Mouse (Mus musculus): ENCODE results near the gene Bmt2.

The Bmt2 gene

GRCm38 (mm10) chr6:13630607-13631006, 47.2 kb downstream of the Bmt2 start:
- in situ Hi-C loops (cut with MboI, MseI), result loop anchor here in 1 of 2 experiments (25.0 kb wide), 1 partner anchor 568 kb away; the partner anchor contains the start of gene Tmem106b

DNA sequence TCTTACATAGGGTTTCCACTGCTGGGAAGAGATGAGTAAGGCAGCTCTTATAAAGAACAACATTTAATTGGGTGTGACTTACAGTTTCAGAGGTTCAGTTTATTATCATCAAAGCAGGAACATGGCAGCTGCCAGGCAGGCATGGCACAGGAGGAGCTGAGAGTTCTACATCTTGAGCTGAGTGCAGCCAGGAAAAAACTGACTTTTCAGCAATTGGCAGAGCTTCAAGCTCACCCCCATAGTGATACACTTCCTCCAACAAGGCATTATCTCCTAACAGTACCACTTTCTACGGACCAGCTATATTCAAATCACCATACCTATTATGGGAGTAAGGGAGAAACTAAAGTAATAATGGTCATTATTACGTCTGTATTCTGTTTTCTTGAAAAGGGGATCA, 58.1 kb downstream of the Bmt2 start:
- in situ Hi-C loops (cut with MboI, MseI), result no loop called here

- in situ Hi-C loops (cut with MboI, MseI), result no loop called here
These were observed 60.7 kb downstream of the Bmt2 start for GRCm38 (mm10) chr6:13617110-13617509.

DNA sequence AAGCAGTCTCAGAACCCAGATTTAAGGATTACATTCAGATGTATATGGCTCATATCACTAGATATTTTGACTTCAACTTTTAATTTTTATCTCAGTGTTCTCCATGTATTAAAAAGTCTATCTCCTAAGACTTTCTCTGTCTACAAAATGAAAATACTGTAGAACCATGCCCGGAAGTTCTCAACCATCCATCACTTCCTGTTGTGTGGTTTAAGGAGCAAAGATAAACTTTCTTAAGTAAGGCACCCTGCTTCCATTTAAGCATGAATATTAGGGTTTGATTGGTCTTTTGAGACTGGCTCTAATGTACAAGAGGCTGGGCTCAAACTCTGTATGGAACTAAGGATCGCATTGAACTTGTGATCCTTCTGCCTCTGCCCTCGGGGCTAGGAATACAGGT, 63.2 kb downstream of the Bmt2 start:
- in situ Hi-C loops (cut with MboI, MseI), result no loop called here

DNA sequence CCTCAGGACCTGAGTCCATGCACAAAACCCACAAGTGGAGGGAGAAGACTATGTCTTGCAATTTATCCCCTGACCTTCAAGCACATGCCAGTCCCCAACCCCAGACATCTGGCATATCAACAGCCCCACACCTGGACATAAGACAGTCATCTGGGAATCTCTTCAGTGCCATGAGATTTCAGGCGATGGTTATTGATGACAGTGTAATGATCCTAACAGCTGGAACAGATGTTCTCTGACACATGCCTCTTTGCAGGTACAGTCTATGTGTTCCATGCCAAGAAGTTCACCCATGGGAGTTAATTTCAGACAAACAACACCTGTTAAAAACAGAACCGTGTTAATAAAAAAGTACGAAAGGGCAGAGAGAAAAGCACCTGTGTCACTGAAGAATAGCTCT, 64.1 kb downstream of the Bmt2 start:
- in situ Hi-C loops (cut with MboI, MseI), result no loop called here

- in situ Hi-C loops (cut with MboI, MseI), result no loop called here
These were observed 66.9 kb downstream of the Bmt2 start for GRCm38 (mm10) chr6:13610869-13611268.

GRCm38 (mm10) chr6:13609353-13610140, 68.2 kb downstream of the Bmt2 start:
- in situ Hi-C loops (cut with MboI, MseI), result loop anchor here (5.0 kb wide), 1 partner anchor 68 kb away; the partner anchor contains the start of gene Bmt2 (in 2 of the 2)

DNA sequence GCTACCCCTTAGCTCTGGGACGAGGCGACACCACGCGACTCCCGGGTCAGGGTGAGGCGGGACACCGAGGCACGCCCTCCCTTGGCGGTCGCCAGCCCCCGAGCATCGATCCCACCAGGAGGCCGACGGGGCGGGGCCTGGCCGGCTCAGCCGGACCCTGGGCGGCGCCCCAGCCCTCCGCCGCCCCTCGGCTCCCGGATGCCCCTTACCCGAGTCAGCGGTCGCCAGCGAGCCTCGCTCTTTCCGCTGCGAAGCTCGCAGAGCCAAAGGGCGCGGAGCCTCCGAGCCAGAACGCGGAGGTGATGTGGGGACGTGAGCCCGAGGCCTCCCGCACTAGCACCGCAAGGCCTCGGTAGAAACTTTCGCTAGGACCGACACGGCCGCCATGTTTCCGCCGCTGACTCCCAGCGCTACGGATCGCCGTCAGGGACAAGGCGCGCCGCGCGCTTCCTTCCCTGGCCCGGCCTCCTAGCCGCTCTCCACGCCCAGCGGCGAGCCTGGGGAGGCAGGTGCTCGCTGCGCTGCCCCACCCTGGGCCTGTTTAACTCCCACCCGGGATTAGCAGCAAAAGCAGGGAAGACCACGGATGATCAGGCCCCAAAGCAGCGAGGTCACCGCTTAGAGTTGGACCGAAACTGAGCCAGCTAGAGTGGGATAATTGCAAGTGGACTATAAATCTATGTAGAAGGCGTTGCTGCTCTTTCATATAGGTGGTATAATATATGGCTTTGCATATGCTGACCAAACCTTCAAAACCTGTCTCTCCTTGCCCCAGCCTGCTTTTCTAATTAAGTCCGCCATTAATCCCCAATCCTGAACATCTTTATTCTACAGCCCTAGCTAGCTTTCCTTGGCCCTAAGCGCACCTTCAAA, 69.9 kb downstream of the Bmt2 start, which contains the start of gene Tmem168:
Gene Tmem168, minus strand, starts transcription at position 480 of the 873 bp plus-strand sequence.
- in situ Hi-C loops (cut with MboI, MseI), result loop anchor here (5.0 kb wide), 1 partner anchor 69 kb away; the partner anchor contains the start of gene Bmt2 (in 2 of the 2)

- in situ Hi-C loops (cut with MboI, MseI), result loop anchor here (5.0 kb wide), 1 partner anchor 70 kb away; the partner anchor contains the start of gene Bmt2 (in 2 of the 2)
These were observed 70.7 kb downstream of the Bmt2 start for GRCm38 (mm10) chr6:13606921-13607620.

DNA sequence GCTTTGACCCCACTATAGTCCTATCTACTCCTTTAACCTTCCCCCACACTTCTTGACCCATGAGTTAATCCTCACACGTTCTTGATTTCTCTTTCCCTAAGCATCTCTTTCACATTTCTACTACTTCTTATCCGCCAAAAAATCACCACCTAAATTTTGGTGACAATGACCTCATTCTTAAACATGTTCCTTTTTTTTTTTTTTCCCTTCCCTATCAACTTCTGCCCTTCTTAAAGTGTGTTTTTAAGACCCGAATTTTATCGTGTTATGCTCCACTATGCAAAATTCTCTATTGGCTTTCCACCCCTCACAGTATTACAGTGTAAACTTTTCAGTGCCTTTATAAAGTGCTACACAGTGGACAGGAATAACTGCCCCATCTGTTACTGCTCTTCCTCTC, 71.4 kb downstream of the Bmt2 start:
- in situ Hi-C loops (cut with MboI, MseI), result loop anchor here (5.0 kb wide), 1 partner anchor 71 kb away; the partner anchor contains the start of gene Bmt2 (in 2 of the 2)

GRCm38 (mm10) chr6:13603134-13603533, 74.6 kb downstream of the Bmt2 start:
- in situ Hi-C loops (cut with MboI, MseI), result loop anchor here in 1 of 2 experiments (5.0 kb wide), 1 partner anchor 269 kb away; the partner anchor contains the start of gene 2610001J05Rik

- in situ Hi-C loops (cut with MboI, MseI), result loop anchor here in 1 of 2 experiments (5.0 kb wide), 1 partner anchor 271 kb away; the partner anchor contains the start of gene 2610001J05Rik
These were observed 76.2 kb downstream of the Bmt2 start for GRCm38 (mm10) chr6:13601587-13601986.

DNA sequence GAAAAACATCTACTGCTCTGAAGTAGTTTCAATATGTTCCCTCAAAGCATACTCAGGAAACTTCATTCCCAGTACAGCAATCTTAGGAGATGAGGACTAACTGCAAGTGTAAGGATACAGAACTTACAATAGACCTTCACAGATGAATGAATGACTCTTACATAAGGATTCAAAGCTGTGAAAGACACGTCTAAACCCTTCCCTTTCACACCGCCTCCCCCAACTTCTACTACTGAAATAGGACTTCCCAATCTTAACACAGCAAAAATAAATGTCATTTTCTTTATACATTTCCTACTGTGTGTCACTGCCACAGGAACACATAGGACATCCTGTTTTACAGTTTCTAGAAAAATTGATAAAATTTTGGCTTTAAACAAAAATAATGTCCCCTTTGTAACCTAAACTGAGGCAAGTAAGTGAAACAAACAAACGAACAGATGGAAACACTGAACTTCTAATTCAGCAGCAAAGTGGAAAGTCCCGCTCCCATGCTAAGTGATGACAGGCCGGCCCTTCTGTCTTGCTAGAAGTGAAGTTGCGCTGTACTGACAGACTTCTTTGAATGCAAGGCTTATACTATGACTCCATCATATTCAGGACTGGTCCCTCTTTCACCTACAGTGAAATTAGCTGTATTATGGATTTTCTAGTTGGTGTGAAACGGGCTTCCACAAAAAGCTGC, 79.4 kb downstream of the Bmt2 start:
- in situ Hi-C loops (cut with MboI, MseI), result no loop called here

DNA sequence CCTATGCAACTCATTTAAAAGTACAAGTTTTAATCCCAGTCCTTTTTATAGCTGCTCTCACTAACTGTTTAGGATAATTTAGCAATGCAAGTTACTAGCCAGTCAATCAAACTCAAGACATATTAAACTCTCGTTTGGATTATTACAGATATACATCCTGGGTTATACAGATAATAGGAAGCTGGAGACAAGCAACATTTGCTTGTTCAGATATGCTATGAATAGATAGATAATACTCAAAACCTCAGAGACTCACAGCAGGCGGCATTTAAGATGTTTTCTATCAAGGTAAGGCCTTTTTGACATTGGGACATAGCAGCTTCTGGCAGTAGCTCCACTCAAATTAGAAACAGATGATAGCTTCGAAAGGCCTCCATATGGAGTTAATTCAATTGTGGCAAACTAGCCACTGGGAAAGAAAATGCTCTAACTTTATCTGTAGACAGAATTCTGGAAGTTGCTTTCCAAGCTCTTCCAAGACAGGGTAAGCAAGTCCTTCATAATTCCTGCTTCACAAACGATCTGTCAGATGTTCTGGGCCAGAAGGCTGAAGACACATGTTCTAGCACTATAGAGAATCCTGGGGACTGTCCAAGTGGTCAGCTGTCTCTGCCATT, 84.9 kb downstream of the Bmt2 start:
- in situ Hi-C loops (cut with MboI, MseI), result no loop called here

DNA sequence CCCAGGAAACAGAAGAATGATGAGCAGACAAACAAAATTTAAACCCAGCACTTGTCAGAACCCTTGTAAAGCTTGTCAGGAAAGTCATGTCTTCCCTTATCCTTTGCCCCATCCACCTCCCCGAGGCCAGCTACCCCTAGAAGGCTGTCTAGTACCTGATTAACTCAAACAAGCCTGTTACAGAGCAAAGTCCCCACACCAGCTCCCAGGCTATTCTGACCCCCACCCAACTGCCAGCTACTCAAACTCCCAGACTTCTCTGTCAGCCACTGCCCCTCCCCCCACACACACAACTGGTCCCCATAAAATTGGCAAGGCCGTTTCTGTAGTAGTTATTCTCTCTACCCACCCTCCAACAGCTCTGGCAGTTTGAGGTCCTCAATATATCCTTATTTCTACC, 91.2 kb downstream of the Bmt2 start:
- in situ Hi-C loops (cut with MboI, MseI), result no loop called here

DNA sequence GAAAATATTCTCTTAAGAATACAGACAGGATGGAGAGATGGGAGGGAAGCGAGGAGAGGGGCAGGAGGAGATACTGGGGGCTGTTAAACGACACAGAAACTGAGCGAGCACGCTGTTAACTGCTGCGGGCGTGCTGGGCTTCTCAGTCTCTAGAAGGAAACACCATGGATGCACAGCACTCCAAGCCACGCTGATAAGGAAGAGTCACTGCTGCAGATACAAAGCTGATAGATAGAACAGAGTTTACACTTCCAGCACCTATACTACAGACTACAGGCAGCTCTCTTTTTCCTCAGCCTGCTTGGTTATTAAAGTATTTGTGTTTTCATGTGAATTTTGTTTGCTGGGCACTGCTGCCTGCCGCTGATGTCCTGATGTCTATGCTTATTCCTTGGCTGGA, 91.6 kb downstream of the Bmt2 start:
- in situ Hi-C loops (cut with MboI, MseI), result no loop called here

GRCm38 (mm10) chr6:13584788-13585187, 93.0 kb downstream of the Bmt2 start:
- in situ Hi-C loops (cut with MboI, MseI), result no loop called here

DNA sequence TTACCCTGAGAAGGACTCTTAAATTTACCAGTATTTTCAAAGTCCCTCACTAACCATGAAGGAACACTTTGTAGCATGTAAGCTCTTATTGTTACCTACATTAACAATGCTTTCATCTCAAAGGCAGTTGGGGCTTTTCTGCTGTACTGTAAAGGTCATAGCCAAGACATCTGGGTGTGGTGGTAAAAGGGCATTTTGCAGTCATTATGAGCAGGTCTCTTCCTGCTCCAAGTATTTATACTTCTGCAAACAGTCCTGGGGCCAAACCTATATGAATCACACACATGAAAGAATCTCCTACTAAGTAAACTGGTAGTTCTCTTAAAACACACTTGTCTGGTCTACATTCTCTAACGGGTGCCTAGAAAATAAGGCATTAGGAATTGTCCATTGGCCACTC, 95.7 kb downstream of the Bmt2 start:
- in situ Hi-C loops (cut with MboI, MseI), result no loop called here

All from T-helper 17 cell (primary cell).